Mouse (Mus musculus): ENCODE measurements around the gene Tiprl. TPM values are rescaled to one million over a fixed set of nuclear protein-coding genes. Genes with fewer than 3 reads are reported as not detected.

The Tiprl gene
- 34.0 and 36.1 TPM in 2 replicates for total RNA-seq (2012; rRNA removed)
- 82.2 and 83.2 TPM in 2 replicates for total RNA-seq (2014; rRNA removed)
- polyA plus RNA-seq (2012; ENCODE audit: insufficient read length, low read depth), result 45.7 and 55.1 TPM in 2 replicates

GRCm38 (mm10) chr1:165236321-165237298 lies at the start of gene Tiprl:
Gene Tiprl (minus strand): TSS chr1:165236996.
- H3K36me3 ChIP-seq (replicated peaks in 1 of 2; ENCODE audit: control insufficient read depth in 1 of 2, insufficient read depth in 1 of 2, low read length in 1 of 2), result peaks cover 0 to 2% of the 10 kb centered on the region in 2 experiments
- dilution Hi-C loops (cut with MboI; ENCODE audit: extremely low pct_ligation_motif_present, extremely low pct_unique_long_range_greater_than_20kb, low sequenced_read_pairs), result no loop called here
- H3K9me3 ChIP-seq (replicated peaks; ENCODE audit: low read length), result no peaks in the 10 kb centered on the region
- peak; percentile 97 for DNase-seq (ENCODE audit: extremely low read depth)
- H3K9ac ChIP-seq (ENCODE audit: insufficient read depth, low read depth), result peak within 1 kb of the TSS; percentile 82
- H3K27ac ChIP-seq (ENCODE audit: insufficient read depth, low read depth), result peak within 1 kb of the TSS; percentile 42
- peaks cover 27% of the 10 kb centered on the region for H3K79me2 ChIP-seq (replicated peaks; ENCODE audit: control insufficient read depth, extremely low read depth, insufficient read depth, poor library complexity, severe bottlenecking)
- H3K4me3 ChIP-seq (replicated peaks in 1 of 3; ENCODE audit: low read depth in 2 of 3, low read length in 2 of 3, poor library complexity in 1 of 3), result peak within 1 kb of the TSS; percentile 87 to 89 (median 89)
- peaks cover 6 to 24% of the 10 kb centered on the region in 2 experiments; a peak in 3 of 4 replicates for H3K4me1 ChIP-seq (ENCODE audit: control insufficient read depth in 1 of 2, insufficient read depth in 2 of 2)
- H3K4me2 ChIP-seq (ENCODE audit: insufficient read depth, low read depth, poor library complexity, severe bottlenecking), result peak within 1 kb of the TSS; percentile 87
- no peaks in the 10 kb centered on the region for H3K27me3 ChIP-seq (replicated peaks)
- in situ Hi-C loops (cut with MboI; ENCODE audit: low pct_ligation_motif_present, low pct_unique_long_range_greater_than_20kb, low sequenced_read_pairs), result no loop called here
- no peak for TF ChIP-seq USF1 (IDR thresholded peaks at IDR 0.05; ENCODE audit: low read depth, low read length)
- peak; percentile 76; the same call in 1 of the 2 replicates for TF ChIP-seq ZMIZ1 (IDR thresholded peaks at IDR 0.05; ENCODE audit: low read depth, low read length)
- TF ChIP-seq MEF2A (IDR thresholded peaks at IDR 0.05; ENCODE audit: borderline replicate concordance, low read depth, low read length), result no peak
- TF ChIP-seq RAD21 (IDR thresholded peaks at IDR 0.05; ENCODE audit: low read depth, low read length), result no peak
- TF ChIP-seq RCOR1 (conservative IDR thresholded peaks at IDR 0.05; ENCODE audit: low read depth, low read length), result 0 out of 2 replicates have a peak, but pooled peaks have one; percentile 36
- TF ChIP-seq MAZ (IDR thresholded peaks at IDR 0.05; ENCODE audit: low read depth, low read length), result peak; percentile 78
- TF ChIP-seq POLR2AphosphoS2 (IDR thresholded peaks at IDR 0.05; ENCODE audit: low read depth, low read length), result no peak; the same call in 1 of the 2 replicates
- peak; percentile 92 for TF ChIP-seq ELF1 (IDR thresholded peaks at IDR 0.05; ENCODE audit: low read depth, low read length)
- TF ChIP-seq MXI1 (IDR thresholded peaks at IDR 0.05; ENCODE audit: low read depth, low read length), result no peak; the same call in none of the 2 replicates
- TF ChIP-seq TBP (conservative IDR thresholded peaks at IDR 0.05; ENCODE audit: low read depth, low read length), result 0 out of 2 replicates have a peak, but pooled peaks have one; percentile 38
- TF ChIP-seq USF2 (conservative IDR thresholded peaks at IDR 0.05; ENCODE audit: low read depth, low read length), result no peak
- no peak for TF ChIP-seq E2F4 (IDR thresholded peaks at IDR 0.05; ENCODE audit: insufficient replicate concordance, low read depth, low read length)
- peak; percentile 81 for TF ChIP-seq JUN (IDR thresholded peaks at IDR 0.05; ENCODE audit: insufficient read depth, low read depth, low read length)
- no peak for TF ChIP-seq BHLHE40 (IDR thresholded peaks at IDR 0.05; ENCODE audit: low read depth, low read length)
- TF ChIP-seq CTCF (conservative IDR thresholded peaks at IDR 0.05 in 1 of 2, IDR thresholded peaks at IDR 0.05 in 1 of 2; ENCODE audit: low read depth in 2 of 2, low read length in 2 of 2), result no peak; a peak in 1 of 4 replicates
- no peak for TF ChIP-seq ZC3H11A (IDR thresholded peaks at IDR 0.05; ENCODE audit: low read depth, low read length)
- no peak for TF ChIP-seq ZKSCAN1 (IDR thresholded peaks at IDR 0.05; ENCODE audit: borderline replicate concordance, low read depth, low read length)
- no peak for TF ChIP-seq MYC (IDR thresholded peaks at IDR 0.05; ENCODE audit: low read depth, low read length)
- TF ChIP-seq NRF1 (IDR thresholded peaks at IDR 0.05; ENCODE audit: low read depth, low read length), result 0 out of 2 replicates have a peak, but pooled peaks have one; percentile 36
- peak; percentile 73; the same call in 1 of the 2 replicates for TF ChIP-seq MAX (IDR thresholded peaks at IDR 0.05; ENCODE audit: low read length)
- peak; percentile 85 for TF ChIP-seq NELFE (IDR thresholded peaks at IDR 0.05; ENCODE audit: low read depth, low read length)
- TF ChIP-seq PAX5 (IDR thresholded peaks at IDR 0.05; ENCODE audit: low read length), result no peak
- TF ChIP-seq JUND (conservative IDR thresholded peaks at IDR 0.05; ENCODE audit: low read depth, low read length), result peak; percentile 76
- peak; percentile 72; the same call in 1 of the 2 replicates for TF ChIP-seq TCF12 (IDR thresholded peaks at IDR 0.05; ENCODE audit: low read depth, low read length)
- no peak for TF ChIP-seq MAFK (IDR thresholded peaks at IDR 0.05; ENCODE audit: insufficient replicate concordance, low read length)
- TF ChIP-seq UBTF (IDR thresholded peaks at IDR 0.05; ENCODE audit: low read depth, low read length), result peak; percentile 74; the same call in 1 of the 2 replicates
- TF ChIP-seq SIN3A (IDR thresholded peaks at IDR 0.05; ENCODE audit: low read length), result peak; percentile 76
- TF ChIP-seq GABPA (IDR thresholded peaks at IDR 0.05; ENCODE audit: insufficient replicate concordance, low read depth, low read length), result no peak; the same call in 1 of the 2 replicates
- TF ChIP-seq IRF4 (IDR thresholded peaks at IDR 0.05; ENCODE audit: low read depth, low read length), result 0 out of 2 replicates have a peak, but pooled peaks have one; percentile 19
- peak; percentile 93 for TF ChIP-seq POLR2A (IDR thresholded peaks at IDR 0.05; ENCODE audit: low read depth, low read length)
- peak; percentile 42; the same call in 1 of the 2 replicates for TF ChIP-seq EP300 (IDR thresholded peaks at IDR 0.05; ENCODE audit: low read length)
- TF ChIP-seq CHD2 (IDR thresholded peaks at IDR 0.05; ENCODE audit: low read length), result peak; percentile 90
- no peak; the same call in 1 of the 2 replicates for TF ChIP-seq CHD1 (IDR thresholded peaks at IDR 0.05; ENCODE audit: low read depth, low read length)
- no peak for TF ChIP-seq ZNF384 (IDR thresholded peaks at IDR 0.05; ENCODE audit: low read depth, low read length)
- TF ChIP-seq ETS1 (conservative IDR thresholded peaks at IDR 0.05; ENCODE audit: low read depth, low read length), result 0 out of 2 replicates have a peak, but pooled peaks have one; percentile 17
- peak; percentile 91 for TF ChIP-seq HCFC1 (IDR thresholded peaks at IDR 0.05; ENCODE audit: low read depth, low read length)

Data from CH12.LX (cell line).